Mouse (Mus musculus) intestine, embryonic 16.5 days (tissue): Measurements from ENCODE around the gene Casp7. TPM values are rescaled to one million over a fixed set of nuclear protein-coding genes. Genes with fewer than 3 reads are reported as not detected.
A peak's percentile ranks its signal among the peaks of the same experiment; 100 is the strongest.

ENCODE experiments used
- ATAC-seq: fragments of 200-750 bp; cut with Nextera tagmentation; 2 replicates; pipeline ENCODE4 v1.8.0; 2017; ENCODE audit warnings: moderate TSS enrichment, moderate library complexity
- H3K27ac ChIP-seq: fragments of 300-500 bp; sonication (generic); 2 replicates; pipeline ENCODE4 v1.5.1; 2014; ENCODE audit warnings: mild to moderate bottlenecking, low read length
- H3K27me3 ChIP-seq: fragments of 300-500 bp; sonication (generic); replicated peaks from 2 replicates; pipeline ENCODE4 v1.6.1; 2014; ENCODE audit warnings: low read length, control low read depth, mixed read lengths; ENCODE audit not compliant: control insufficient read depth, insufficient read depth
- H3K36me3 ChIP-seq: fragments of 300-500 bp; sonication (generic); 2 replicates; pipeline ENCODE4 v1.6.1; 2014; ENCODE audit warnings: low read length, control low read depth; ENCODE audit not compliant: control insufficient read depth, insufficient read depth
- H3K4me1 ChIP-seq: fragments of 300-500 bp; sonication (generic); 2 replicates; pipeline ENCODE4 v1.6.1; 2014; ENCODE audit warnings: low read length, control low read depth, mixed read lengths; ENCODE audit not compliant: control insufficient read depth, insufficient read depth
- H3K4me2 ChIP-seq: fragments of 300-500 bp; sonication (generic); 2 replicates; pipeline ENCODE4 v1.6.1; 2014; ENCODE audit warnings: low read depth, low read length, control low read depth
- H3K4me3 ChIP-seq: fragments of 300-500 bp; sonication (generic); 2 replicates; pipeline ENCODE4 v1.5.1; 2014; ENCODE audit warnings: mild to moderate bottlenecking, low read length
- H3K9ac ChIP-seq: fragments of 300-500 bp; sonication (generic); 2 replicates; pipeline ENCODE4 v1.6.1; 2014; ENCODE audit warnings: low read depth, low read length
- H3K9me3 ChIP-seq: fragments of 300-500 bp; sonication (generic); 2 replicates; pipeline ENCODE4 v1.6.1; 2016; ENCODE audit warnings: low read length, control low read depth; ENCODE audit not compliant: control insufficient read depth
- WGBS: fragments of 180-500 bp; shearing (Covaris S2); extraction: QIAGEN DNeasy Blood & Tissue Kit; methylation state at CpG from one replicate; pipeline ENCODE4 v1.1.7; 2014; 5-methylcytosine and 5-hydroxymethylcytosine counted together
- polyA plus RNA-seq: library from polyadenylated mRNA; unstranded; fragments of >200 nt; fragmentation: Nextera tagmentation; extraction: Ambion mirVana; gene quantifications from 2 replicates; pipeline ENCODE4 v1.2.1, GENCODE M21; 2015

Gene Casp7
- polyA plus RNA-seq, 1 experiment from 2014 or later = 41.0 TPM

DNA sequence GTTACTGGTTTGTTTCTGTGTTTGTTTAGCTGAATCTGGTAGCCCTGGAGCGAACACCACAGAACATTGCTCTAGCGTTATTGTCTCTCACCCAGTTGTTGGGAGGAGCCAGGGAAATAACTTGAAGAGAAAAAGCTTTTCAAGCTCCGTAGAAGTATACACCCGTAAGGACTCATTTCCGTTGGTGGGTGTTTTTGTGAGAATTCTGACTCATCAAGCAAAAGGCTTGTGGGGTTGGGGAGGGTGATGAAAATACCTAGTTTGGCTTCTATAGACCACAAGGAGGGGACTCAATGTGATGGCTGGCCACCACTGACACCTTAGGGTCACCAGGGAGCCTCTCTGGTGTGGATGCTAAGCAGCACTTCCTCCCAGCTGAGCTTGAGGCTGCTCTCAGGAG is 54.0 kb downstream of the Casp7 start:
- no peak for ATAC-seq
- H3K9me3 ChIP-seq = no peaks in the 10 kb centered on the region

DNA sequence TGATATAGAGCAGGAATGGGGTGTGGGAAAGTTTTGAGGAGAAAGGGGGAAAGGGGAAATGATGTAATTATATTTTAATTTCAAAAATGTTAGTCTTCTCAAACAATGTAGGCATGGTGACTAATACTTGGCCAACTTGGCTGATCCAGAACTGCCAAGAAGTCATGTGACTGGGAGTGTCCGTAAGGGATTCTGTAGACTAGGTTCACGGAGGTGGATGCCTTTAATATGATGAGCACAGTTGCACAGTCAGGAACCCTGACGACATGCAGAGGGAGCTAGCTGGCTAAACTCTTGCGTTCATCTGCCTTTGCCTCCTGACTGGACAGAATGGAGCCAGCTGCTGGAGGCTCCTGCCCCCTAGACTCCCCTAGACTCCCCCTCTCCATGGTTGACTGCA is 54.9 kb downstream of the Casp7 start:
- Histone ChIP-seq H3K4me3 (no peak overlapping the region), H3K36me3 (no peaks in the 10 kb centered on the region), H3K4me1 (no peaks in the 10 kb centered on the region), H3K4me2 (no peak overlapping the region), H3K27me3 (no peaks in the 10 kb centered on the region), H3K27ac (no peak overlapping the region), H3K9ac (no peak overlapping the region), H3K9me3 (no peaks in the 10 kb centered on the region)
- ATAC-seq = no peak
- 82% methylated on average over 4 of the region's 4 CpGs for WGBS

More for the DNA sequence above, 54.0 kb downstream of the Casp7 start:
- H3K27ac ChIP-seq = no peak overlapping the region
- no peak overlapping the region for H3K9ac ChIP-seq
- H3K27me3 ChIP-seq = no peaks in the 10 kb centered on the region
- H3K36me3 ChIP-seq = no peaks in the 10 kb centered on the region
- H3K4me1 ChIP-seq = no peaks in the 10 kb centered on the region
- no peak overlapping the region for H3K4me2 ChIP-seq
- no peak overlapping the region for H3K4me3 ChIP-seq
- WGBS = 67% methylated on average over 5 of the region's 5 CpGs

DNA sequence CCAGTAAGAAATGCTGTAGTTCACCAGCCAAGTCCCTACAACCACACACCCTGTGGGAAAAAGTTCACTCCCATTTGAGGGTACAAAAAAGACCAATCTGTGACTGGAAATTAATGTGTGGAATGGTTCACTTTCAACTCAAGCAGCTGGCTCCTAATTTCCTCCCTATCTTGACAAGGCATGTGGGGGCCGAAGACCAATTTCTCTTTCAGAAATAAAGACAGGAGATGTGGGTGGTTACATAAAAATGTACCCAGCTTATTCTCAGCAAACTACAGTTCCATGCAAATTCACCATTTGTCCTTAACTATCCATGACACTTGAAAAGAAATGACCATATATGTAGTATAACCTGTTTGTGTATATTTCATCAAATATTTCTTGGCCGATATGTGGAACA is 55.5 kb downstream of the Casp7 start:
- no peak overlapping the region for H3K9ac ChIP-seq
- H3K9me3 ChIP-seq = no peaks in the 10 kb centered on the region
- H3K4me1 ChIP-seq = no peaks in the 10 kb centered on the region
- H3K4me2 ChIP-seq = no peak overlapping the region
- no peaks in the 10 kb centered on the region for H3K36me3 ChIP-seq
- H3K27me3 ChIP-seq = no peaks in the 10 kb centered on the region
- no peak overlapping the region for H3K4me3 ChIP-seq
- WGBS = 81% methylated on average over 2 of the region's 2 CpGs
- H3K27ac ChIP-seq = no peak overlapping the region
- ATAC-seq = no peak

GRCm38 (mm10) chr19:56454862-56455261 is 57.9 kb downstream of the Casp7 start:
- H3K4me1 ChIP-seq = no peaks in the 10 kb centered on the region
- 70% methylated on average over 4 of the region's 4 CpGs for WGBS
- H3K4me2 ChIP-seq = no peak overlapping the region
- no peak overlapping the region for H3K27ac ChIP-seq
- no peaks in the 10 kb centered on the region for H3K36me3 ChIP-seq
- no peak overlapping the region for H3K9ac ChIP-seq
- no peak for ATAC-seq
- no peaks in the 10 kb centered on the region for H3K27me3 ChIP-seq
- no peaks in the 10 kb centered on the region for H3K9me3 ChIP-seq
- H3K4me3 ChIP-seq = no peak overlapping the region

- H3K4me2 ChIP-seq = no peak overlapping the region
- no peaks in the 10 kb centered on the region for H3K9me3 ChIP-seq
- no peaks in the 10 kb centered on the region for H3K27me3 ChIP-seq
- 57% methylated on average over 2 of the region's 2 CpGs for WGBS
- no peak overlapping the region for H3K9ac ChIP-seq
- H3K36me3 ChIP-seq = no peaks in the 10 kb centered on the region
- no peaks in the 10 kb centered on the region for H3K4me1 ChIP-seq
- no peak overlapping the region for H3K4me3 ChIP-seq
- no peak overlapping the region for H3K27ac ChIP-seq
- ATAC-seq = no peak
Observed at GRCm38 (mm10) chr19:56455369-56455768, 58.4 kb downstream of the Casp7 start.

GRCm38 (mm10) chr19:56457569-56457968 is 60.6 kb downstream of the Casp7 start:
- H3K4me1 ChIP-seq = peaks cover 9% of the 10 kb centered on the region; the same call in 1 of the 2 replicates
- no peaks in the 10 kb centered on the region for H3K27me3 ChIP-seq
- no peak overlapping the region for H3K4me3 ChIP-seq
- ATAC-seq = no peak
- no peak overlapping the region for H3K27ac ChIP-seq
- 85% methylated on average over 4 of the region's 4 CpGs for WGBS
- H3K9me3 ChIP-seq = no peaks in the 10 kb centered on the region
- H3K4me2 ChIP-seq = no peak overlapping the region
- H3K36me3 ChIP-seq = no peaks in the 10 kb centered on the region
- H3K9ac ChIP-seq = no peak overlapping the region

GRCm38 (mm10) chr19:56459154-56460050 is 62.5 kb downstream of the Casp7 start:
- Histone ChIP-seq H3K4me1 (peaks cover 9% of the 10 kb centered on the region; the same call in 1 of the 2 replicates), H3K27me3 (no peaks in the 10 kb centered on the region), H3K27ac (no peak overlapping the region), H3K36me3 (no peaks in the 10 kb centered on the region), H3K9ac (no peak overlapping the region), H3K4me2 (no peak overlapping the region), H3K9me3 (no peaks in the 10 kb centered on the region), H3K4me3 (no peak overlapping the region)
- 83% methylated on average over 10 of the region's 10 CpGs for WGBS
- no peak for ATAC-seq

DNA sequence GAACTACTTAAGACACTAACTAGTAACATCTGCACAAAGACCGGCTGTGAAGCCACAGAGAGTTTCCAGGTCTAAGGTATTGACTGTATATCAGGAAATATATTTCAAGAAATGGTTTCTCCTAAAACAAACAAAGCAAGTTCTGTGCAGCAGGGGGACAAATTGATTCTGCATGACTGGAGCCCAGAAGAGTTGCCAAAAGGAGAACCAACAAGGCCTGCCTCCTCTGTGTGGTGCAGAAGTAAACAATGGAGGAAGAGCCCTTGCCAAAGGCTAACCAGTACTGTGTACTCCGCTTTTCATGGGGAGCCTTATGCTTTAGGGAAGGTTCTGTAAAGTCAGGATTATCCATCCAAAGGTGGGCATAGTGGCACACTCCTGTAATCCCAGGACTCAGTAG is 63.3 kb downstream of the Casp7 start:
- no peaks in the 10 kb centered on the region for H3K9me3 ChIP-seq
- WGBS = 83% methylated on average over 2 of the region's 2 CpGs
- ATAC-seq = no peak
- peaks cover 9% of the 10 kb centered on the region; the same call in 1 of the 2 replicates for H3K4me1 ChIP-seq
- no peaks in the 10 kb centered on the region for H3K36me3 ChIP-seq
- no peak overlapping the region for H3K9ac ChIP-seq
- H3K27ac ChIP-seq = no peak overlapping the region
- no peaks in the 10 kb centered on the region for H3K27me3 ChIP-seq
- no peak overlapping the region for H3K4me3 ChIP-seq
- H3K4me2 ChIP-seq = no peak overlapping the region

GRCm38 (mm10) chr19:56461522-56462101 is 64.7 kb downstream of the Casp7 start, which contains the start of gene Plekhs1:
Plekhs1 (plus strand) TSS chr19:56461640.
- Histone ChIP-seq H3K27ac (no peak within 1 kb of the TSS), H3K4me3 (no peak within 1 kb of the TSS), H3K4me1 (peaks cover 9% of the 10 kb centered on the region; the same call in 1 of the 2 replicates), H3K9me3 (no peaks in the 10 kb centered on the region), H3K27me3 (no peaks in the 10 kb centered on the region), H3K9ac (no peak within 1 kb of the TSS), H3K4me2 (no peak within 1 kb of the TSS), H3K36me3 (no peaks in the 10 kb centered on the region)
- peak; percentile 89 for ATAC-seq
- 54% methylated on average over 10 of the region's 10 CpGs for WGBS
